Mouse (Mus musculus) mouse trophoblast stem cell (cell line): ENCODE measurements around the gene Habp2.
"Not testable (repeated sequence)": the region's sequence is repeated elsewhere in the genome, so short reads cannot be mapped to it uniquely, and the experiment has no call there.

Experiments used
- in situ Hi-C, 2 experiments: fragments of 300-500 bp; cut with MseI, MboI; formaldehyde crosslinking; loops; 2 replicates in 1 of 2; 3 replicates in 1 of 2; pipeline ENCODE4 v1.15.1; 2025

Habp2 gene

DNA sequence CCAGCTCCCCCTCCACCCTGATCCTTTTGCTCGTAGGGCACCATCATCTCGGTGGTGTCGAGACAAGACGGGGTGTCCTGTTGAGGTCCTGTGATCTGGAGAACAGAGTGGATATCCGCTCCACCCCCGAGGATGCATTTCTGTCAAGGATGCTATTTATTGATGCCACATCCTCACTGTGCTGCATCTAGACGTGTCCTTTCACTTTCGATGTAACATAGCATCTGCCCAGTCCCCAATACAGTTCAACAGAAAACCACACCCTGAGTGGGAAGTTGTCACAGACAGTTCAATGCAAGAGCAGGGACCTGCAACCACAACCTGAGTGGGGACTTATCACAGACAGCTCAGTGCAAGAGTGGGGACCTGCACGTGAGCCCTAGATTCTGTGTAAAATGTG, 9.7 kb downstream of the Habp2 start:
- in situ Hi-C loops, result no loop called here

DNA sequence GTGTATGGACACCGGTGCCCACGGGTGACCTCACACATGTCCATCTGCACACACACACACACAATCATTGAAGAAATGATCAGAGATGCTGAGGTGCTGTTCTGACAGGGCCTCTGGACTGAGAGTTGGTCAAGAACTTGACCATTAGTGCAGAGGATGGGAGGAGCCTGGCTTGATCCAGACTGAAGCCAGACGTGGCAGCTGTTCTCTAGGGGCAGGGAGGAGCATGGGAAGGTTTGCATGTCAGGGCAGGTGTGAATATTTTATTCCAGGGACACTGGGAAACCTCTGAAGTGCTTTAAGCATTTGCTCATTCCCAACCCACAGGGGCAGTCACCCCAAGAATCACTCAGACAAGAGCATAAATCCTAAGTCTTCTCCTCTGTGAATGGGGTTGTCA, 10.3 kb downstream of the Habp2 start:
- in situ Hi-C loops, result no loop called here

DNA sequence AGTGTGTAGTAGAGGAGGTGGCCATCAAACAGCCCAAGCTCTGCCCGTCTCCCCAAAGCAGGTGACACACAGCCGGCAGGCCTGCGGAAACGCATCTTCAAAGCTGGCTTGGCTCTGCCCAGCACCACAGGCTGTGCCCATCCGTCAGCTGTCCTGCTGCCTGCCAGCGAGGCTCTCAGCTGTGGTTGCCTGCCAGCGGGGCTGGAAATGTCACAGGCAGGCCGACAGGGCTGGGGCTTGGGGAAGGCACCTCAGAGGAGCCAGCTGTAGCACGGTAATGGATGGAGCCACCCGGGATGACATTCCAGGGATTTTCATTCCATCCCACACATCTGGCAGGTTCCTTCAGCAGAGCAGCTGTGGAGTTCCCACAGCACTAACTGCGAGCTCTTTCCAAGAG, 13.9 kb downstream of the Habp2 start:
- in situ Hi-C loops, result no loop called here

DNA sequence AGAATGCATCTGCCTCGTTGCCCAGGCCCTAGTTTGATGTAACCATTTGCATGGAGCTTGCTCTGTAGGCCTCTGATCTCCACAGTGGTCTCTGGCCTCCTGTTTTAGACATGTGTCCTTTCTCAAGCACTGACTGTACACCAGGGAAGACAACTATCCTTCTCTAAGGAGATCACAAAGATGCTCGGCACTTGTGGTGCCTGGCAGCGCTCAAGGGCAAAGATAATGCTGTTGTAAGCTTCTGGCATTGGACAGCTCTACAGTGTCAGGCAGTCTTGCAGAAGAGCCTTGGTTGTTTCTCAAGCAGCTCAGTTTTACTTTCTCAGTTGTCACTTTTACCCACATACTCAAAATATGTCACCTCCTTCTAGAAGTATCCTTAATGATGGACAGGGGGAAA, 29.6 kb downstream of the Habp2 start:
- in situ Hi-C loops, result no loop called here

DNA sequence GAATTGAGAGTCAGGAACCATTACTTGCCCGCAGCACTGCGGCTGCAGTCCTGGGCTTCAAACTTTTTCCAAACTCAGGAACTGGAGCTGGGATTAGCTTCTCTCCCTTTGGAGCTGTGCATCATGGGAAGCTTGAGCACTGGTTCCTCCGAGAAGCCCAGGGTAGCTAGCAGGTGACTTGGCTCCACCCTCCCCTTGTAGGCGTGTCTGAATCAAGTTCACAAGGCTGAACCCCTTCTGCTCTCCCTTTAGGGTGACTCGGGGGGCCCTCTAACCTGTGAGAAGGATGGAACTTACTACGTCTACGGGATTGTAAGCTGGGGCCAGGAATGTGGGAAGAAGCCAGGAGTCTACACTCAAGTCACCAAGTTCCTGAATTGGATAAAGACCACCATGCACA, 32.3 kb downstream of the Habp2 start:
- in situ Hi-C loops, result no loop called here

DNA sequence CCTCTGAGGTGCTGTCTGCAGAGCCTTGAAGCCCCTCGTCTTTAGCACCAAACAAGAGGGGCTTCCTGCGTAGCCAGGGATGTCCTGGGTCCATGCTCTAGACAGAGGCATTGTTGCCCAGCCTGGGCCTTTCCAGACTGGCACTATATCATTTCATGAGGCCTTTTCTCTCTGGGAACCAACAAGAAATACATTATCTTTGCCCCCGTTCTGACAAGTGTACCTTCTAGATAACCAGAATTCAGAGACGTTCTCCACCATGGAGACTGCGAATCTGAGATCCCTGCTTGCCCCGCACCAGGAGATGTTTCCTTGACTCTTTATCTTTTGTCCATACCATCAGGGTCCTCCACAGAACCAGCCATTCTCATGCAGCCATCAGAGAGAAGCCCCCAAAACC, 32.7 kb downstream of the Habp2 start:
- in situ Hi-C loops, result no loop called here

DNA sequence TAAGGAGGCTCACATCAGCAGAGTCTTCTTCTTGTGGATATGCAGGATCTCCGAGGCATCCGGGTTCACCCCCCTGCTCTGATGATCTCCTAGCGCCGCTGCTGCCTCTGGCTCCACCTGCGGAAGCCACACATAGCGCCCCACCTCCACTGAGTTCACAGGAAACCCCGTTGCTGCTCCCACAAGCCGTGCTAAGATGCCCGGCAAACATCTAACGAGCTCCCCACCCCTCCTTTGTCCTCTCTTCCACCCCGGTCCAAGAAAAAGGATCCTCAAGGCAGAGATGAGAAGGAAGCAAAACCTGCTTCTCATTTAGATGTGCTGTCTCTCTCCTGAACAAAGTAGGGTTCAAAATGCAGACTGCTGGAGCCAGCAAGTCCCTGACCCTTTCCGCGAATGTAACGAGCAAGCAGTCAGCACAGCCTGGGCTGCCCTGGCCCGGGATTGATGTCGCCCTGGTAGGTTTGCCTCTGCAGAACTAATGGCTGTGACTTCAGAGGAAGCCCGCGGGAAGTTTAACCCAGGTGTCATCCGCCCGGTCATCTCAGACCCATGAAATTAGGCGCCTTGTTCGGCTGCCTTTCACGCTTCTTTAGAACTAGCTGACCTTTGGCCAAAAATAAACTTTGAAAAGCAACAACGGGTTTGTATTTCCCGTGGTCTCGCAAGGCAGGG, 33.4 kb downstream of the Habp2 start:
- in situ Hi-C loops, result no loop called here

DNA sequence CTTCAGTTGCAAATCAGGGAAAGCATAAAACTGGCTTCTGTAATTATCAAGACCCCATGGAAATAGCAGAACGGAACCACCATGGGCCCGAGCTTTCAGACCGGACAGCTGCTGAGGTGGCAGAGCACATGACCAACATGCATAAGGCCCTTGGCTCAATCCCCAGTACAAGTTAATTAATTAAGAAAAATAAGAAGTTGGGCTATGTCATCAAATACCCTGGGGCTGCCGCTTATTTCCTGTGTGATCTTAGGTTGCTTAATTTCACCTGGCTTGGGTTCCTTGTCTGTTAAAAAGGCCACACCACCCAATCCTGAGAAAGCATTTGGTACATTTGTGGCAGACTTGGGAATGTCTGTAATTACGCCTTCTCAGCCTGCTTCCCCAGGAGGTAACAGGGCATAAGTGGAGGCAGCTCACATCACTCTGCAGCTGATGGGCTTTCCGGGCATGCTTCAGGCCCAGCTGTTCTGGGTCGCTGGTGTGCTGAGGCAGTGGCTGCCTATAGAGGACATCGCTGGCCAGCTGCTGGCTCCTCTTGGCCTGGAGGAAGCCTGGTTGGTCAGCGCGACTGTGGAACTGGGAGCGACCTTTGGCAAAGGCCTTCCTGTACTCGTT, 34.5 kb downstream of the Habp2 start:
- in situ Hi-C loops, result no loop called here

DNA sequence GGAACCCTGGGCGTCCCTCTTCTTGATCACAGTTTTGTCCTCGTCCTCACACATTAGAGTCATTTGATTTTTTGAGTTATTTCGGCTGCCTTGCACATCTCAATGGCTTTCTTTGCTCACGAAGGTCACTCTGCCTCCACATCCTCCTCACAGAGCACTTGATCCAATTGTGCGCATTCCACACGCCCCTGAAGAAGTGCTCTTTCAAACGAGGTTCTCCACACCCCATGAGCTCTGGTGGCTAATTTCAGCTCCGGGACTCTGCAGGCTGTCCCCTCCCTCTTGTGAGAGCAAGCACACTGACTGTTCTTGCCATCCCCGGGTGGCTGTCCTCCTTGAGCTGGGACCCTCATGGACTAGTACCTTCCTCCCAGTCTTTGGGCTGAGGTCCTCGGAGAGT, 38.7 kb downstream of the Habp2 start:
- in situ Hi-C loops, result no loop called here

DNA sequence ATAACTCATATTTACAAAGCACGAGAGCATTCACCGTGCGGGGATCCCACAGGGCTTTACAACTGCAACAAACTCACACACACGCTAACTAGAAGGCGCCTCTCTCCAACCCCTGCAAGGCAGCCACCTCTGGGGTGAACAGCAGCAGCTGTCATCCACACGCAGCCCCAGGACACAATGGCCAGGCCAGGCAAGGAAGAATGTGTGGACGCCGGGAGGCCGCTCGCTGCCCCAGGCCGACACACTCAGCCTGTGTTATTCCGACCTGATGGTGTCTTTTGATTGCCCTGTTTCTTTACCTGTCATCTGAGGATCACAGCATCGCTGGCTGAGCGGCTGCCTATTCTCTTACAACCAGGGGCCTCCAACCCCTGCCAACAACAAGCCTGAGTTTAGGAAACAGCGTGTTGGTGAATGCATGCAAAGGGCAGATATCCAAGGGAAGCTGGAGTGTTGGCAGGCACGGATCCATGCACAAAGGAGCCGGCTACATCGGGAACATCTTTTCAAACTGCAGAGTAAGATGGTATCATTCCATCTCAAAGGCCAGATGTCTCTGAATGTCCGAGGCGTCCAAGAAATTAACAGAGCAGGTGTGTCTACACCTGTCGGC, 39.4 kb downstream of the Habp2 start:
- in situ Hi-C loops, result no loop called here

DNA sequence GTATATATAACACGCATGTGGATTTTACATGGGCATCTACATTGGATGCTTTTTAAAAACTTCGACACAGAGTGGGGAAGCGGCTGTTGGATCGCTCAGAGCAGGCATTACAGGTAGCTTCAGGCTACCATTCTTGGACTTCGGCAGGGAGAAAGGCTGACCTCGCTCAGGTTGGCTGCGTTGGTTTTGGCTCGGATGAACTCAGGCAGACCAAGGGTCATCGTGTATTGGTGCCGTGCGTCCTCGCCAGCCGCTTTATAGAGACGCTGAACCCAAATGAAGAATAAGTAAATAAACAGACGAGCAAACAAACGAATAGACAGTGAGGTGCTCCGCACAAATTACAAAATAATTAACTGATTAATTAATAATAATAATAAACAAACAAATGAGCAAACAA, 49.4 kb downstream of the Habp2 start:
- in situ Hi-C loops, result no loop called here

DNA sequence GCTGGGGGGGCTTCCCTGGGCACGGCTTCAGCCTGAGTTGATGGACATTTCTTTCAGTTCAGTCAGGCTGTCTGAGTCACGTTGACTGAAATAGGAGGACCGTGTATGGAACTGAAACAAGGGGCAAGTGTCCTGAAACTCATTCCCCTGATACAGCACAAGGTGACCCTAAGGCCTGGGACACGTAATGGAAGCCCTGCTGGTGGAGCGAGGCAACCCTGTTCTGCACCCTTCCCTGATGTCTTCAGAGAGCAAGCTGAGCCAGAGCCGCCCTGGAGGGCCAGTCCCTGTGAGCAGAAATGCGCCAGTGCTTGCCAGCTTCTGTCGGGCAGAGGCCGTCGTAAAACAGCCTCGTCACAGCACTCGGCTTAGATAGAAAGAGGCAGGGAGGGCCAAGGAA, 49.9 kb downstream of the Habp2 start:
- in situ Hi-C loops, result no loop called here

DNA sequence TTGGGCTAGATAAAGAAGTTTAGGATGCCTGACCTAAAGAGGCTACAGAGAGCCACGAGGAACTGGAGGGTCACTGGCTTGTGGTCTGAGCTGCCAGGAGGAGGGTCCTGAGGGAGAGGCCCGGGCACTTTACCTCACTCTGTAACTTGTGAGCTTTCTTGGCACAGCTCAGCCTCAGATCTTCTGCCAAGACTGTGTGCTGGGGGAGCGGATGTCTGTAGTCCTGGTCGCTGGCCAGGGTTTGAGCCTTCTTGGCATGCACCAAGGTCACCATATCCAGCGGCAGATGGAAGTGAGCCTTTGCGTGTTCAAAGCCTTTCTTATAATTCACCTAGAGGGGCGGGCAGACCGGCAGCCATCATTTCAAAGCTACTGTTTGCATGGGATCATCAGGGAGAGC, 55.1 kb downstream of the Habp2 start:
- in situ Hi-C loops, result no loop called here

DNA sequence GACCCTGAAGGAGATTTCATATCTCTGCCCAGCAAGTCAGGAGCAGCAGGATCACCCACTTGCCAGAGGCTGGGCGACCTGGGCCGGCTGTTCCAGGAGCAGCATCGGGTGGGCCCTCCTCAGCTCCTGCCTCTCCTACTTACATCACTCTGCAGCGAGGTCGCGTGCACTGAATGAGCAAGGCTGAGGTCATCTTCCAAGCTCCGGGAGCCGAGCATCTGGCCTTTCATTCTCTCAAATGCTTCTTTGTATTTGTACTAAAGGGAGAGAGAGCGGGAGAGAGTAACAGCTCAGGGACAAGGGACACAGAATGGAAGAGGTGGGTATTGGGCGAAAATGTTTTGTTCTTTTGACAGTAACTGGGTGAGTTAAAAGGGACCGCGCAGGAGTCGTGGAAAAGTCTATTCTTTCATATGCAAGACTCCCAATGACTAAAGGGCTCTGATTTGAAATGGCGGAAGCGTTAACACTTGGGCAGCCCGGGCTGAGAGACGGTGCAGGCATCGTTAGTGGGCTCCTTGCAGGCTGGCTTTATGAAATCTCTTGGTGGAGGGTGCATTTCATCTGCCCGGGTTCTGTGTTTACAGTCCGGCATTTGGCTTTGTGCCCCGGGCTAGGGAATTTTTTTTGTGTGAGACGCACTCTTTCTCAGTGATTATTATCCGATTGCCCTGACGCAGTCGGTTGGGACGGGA, 57.1 kb downstream of the Habp2 start:
- in situ Hi-C loops, result no loop called here

DNA sequence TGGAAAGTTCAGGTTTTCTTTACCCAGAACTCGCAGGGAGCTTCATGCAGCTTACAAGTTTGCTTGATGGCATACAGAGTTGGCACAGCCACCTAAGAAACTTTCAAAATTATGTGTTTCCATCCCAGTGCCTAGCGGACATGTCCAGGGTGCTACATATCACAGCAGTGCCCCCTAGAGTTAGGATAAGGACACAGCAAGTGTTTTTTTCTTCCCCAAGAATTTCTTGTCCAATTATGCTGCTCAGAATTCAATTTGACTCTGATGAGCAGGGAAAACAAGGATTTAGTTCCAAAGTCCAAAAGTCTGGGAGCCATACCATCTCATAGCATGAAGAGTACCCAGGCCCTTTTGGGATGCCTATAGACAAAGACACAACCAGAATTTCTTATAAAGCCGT, 59.1 kb downstream of the Habp2 start:
- in situ Hi-C loops, result no loop called here

DNA sequence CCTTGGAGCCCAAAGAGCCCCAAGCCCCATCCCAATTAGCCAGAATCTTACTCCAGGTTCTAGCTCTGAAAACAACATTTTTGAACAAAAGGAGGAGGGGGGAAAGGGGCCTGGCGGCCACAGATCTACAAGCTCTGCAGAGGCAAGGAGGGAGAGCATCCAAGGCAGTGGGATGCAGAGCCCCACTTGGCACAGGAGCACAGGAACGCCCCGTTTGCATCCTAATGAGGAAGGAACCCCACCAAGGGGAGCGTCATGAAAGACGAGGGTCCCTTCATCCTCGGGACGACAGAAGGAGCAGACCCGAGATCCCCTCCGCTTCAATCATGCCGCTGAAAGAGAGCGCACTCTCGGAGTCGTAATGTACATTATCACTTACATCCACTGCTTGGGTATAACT, 59.8 kb downstream of the Habp2 start:
- in situ Hi-C loops, result no loop called here

DNA sequence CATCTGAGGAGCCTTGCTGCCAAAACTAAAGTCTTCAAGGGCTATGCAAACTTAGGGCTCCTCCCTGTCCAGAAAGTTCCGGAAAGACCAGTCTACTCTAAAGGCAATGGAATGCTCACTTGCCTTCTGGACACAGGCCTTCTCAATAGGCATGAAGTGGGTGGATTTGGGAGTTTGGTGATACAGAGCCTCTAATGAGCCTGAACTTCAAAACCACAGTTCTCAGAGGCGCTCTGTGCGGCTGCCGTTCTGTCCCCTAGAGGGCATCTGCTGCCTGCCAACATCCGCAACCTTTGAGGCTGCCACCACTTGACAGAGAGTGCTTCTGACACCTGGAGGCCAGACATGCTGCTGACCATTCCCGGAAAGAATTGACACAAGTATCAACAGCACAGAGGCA, 62.4 kb downstream of the Habp2 start:
- in situ Hi-C loops, result no loop called here

DNA sequence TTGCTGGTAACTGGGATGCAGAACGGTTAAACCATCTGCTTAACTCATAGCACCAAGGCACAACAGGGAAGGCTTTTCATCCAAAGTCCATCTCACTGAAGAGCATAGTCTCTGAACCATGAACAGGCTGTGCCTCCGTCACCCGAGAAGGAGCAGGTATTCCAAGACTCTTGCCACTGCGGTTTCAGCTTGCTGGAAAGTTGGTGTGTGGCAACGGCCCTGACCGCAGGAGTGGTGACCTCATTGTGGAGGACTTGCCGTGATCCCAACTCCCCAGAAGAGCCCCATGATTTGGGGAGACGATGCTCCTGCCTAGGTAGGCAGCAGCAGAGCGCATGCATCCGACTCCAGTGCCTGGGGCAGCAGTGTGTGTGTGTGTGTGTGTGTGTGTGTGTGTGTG, 66.8 kb downstream of the Habp2 start:
- in situ Hi-C loops, result no loop called here

DNA sequence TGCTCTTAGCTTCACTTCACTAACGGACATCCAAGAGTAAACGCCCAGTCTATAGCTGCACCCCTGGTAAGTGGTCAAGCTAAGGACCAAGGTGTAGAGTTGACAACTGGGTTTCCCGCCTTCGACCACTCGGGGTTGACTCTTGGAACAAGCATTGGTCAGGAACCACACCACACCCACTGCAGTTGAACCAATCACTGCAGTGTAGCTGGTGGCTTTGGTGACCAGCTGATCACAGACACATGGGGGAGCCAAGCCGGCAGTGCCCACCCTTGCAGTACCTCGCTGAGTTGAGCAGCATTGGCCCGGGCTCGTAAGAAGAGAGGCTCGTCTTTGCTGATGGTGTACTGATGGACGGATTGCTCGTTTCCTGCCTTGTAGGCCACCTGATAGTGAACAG, 68.3 kb downstream of the Habp2 start:
- in situ Hi-C loops, result no loop called here

DNA sequence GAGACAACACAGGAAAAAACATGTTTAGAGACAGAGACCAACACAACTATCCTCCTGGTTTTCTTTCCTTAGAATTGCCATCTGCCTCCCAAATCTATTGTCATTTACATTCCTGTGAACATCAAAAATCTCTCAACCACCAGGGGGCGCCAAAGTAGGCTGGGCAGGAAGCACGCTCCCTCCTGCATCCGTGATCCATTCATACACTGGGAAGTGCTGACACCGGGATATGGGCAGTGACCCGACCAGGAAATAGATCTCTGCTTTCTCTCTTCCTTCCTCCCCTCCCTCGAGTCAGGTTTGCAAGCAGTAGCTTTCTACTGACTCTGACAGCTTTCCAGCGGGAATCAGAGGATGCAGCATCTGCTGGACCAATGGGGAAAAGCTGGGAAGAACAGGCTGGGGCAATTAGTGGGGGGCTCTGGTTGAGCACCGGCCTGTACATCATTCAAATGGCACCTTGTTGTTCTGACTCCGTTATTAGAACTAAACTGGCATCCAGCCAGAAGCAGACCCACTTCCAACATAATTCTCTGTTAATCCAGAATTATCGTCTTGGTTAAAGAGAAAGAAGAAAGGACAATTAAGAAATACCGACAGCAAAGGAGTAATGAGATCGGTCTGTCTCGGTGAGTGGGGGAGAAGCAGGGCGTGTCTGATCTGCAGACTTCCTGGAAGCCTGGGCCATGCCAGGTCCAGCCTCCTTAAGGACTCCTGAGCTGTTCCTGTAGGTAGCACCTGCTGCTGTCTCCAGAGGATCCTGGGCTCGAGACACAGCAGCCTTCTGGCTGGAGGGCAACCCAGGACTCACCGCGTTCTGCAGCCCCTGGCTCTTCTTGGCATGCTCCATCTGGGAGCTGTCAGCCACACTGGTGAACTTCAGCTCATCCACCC, 69.8 kb downstream of the Habp2 start:
- in situ Hi-C loops, result no loop called here

DNA sequence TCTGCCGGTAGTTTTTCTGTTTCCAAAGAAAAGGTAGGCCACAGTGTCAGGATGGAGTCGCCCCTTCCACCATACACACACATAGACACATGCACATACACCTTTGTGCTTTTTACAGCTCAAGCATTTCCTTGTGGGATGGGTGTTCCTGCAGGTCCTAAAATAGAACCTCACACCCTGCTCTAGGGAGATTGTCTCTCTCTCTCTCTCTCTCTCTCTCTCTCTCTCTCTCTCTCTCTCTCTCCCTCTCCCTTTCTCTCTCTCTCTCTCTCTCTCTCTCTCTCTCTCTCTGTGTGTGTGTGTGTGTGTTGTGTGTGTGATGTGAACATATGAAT, 70.4 kb downstream of the Habp2 start:
- in situ Hi-C loops, result not testable (repeated sequence)

DNA sequence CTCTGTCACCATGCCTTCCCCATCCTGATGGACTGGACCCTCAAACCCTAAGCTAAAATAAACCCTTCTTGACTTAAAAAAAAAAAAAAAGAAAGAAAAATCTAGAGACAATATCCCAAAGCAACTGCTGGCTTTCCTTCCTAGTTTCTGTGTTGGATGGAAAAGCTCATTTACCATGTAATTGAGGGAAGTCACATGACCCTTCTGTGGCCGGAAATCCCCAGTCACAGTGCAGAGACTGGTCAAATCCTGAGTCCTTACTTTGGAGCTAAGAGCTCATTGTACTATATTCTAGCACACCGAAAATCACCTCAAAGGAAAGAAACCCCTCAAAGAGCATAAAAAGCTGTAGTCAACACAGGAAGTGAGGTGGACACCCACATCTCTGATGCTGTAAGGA, 72.0 kb downstream of the Habp2 start:
- in situ Hi-C loops, result no loop called here
